22 mouse cellular contexts compared by ENCODE assay signal in the genomic region with DNA sequence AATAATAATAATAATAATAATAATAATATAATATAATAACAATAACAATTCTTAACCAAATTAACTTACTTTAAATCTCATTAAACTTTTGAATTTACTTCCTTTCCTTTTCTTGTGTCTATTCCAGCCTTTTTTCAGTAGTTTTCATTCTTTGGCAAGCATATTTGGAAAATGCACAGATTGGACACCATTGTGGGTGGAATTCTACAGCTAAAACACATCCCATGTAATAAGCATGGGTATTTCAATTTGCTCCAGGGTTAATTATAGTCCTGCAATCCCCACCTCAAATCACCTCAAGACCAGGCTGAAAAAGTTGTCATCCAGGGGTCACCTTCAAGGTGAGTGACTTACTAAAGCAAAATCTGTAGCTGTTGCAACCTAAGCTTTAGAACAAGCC.
"Had no signal": no experiment of that assay in that cellular context is flagged by ENCODE, and none has a peak within 500 bp of the region (broad histone marks: within the 10 kb centered on the region; RNA-seq: fewer than 3 reads in every experiment).

No protein-coding gene starts in this region.

- ATAC-seq: forebrain, embryonic 13.5 days; forebrain, embryonic 14.5 days; forebrain, embryonic 15.5 days; forebrain, embryonic 16.5 days; forebrain, postnatal 0 days had no signal

- DNase-seq: cerebellum, adult 2 months; cerebellum, adult 8-10 months; cerebellum, adult 9-10 months; cerebellum, adult 9-11 months; cerebellum, postnatal 10 days; cerebellum, postnatal 14 days; cerebellum, postnatal 25 days; cerebellum, postnatal 36 days; embryo, embryonic 11 days; forebrain, postnatal 0 days; gastrocnemius, adult 2 months; gastrocnemius, postnatal 10 days; gastrocnemius, postnatal 14 days; gastrocnemius, postnatal 25 days; gastrocnemius, postnatal 36 days; heart, adult 11 months; heart, adult 18-20 months; heart, adult 2 months had no signal
